Mouse (Mus musculus): Measurements from ENCODE around the gene BC028528.
A peak's percentile ranks its signal among the peaks of the same experiment; 100 is the strongest.
"Not testable (repeated sequence)": the region's sequence is repeated elsewhere in the genome, so short reads cannot be mapped to it uniquely, and the experiment has no call there.

BC028528 gene

DNA sequence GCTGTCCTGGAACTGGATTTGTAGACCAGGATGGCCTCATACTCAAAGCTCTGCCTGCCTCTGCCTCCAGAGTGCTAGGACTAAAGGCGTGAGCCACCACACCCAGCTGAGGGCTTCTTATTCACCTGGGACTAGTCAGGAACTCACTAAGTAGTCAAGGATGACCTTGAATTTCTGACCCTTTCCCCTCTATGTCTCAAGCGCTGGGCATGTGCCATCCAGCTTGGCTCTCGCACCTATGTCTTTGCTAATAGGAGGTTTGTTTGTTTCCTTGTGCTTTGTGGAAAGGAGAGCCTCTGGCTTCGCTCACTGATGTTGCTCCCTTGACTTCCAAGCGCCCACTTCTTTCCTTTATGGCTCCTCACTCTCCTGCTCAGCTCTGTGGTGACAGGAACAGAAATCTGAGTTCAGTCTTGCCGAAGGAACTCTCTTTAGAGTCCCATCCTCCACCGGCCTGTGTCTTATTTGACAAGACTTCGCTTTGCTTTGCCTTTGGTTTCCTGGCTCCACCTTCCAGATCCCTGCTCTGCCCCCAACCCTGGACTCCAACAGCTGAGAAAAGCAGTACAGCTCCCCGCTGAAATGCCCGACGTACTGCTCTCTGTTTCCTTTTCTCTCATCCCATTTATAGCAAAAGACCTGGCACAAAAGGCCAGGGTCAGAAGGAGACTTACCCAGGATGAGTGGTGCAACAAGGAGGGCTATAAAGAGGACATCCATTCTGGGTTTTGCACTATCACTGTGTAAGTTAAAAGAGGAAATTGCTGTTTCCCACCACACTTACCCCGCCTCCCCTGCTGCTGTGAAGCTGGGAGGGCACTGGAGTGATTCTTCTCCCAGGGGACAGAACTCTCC lies at the start of gene BC028528:
Gene BC028528, minus strand, starts transcription at position 795 of the 855 bp plus-strand sequence.
- DNase-seq, result peak; percentile 69 to 74

DNA sequence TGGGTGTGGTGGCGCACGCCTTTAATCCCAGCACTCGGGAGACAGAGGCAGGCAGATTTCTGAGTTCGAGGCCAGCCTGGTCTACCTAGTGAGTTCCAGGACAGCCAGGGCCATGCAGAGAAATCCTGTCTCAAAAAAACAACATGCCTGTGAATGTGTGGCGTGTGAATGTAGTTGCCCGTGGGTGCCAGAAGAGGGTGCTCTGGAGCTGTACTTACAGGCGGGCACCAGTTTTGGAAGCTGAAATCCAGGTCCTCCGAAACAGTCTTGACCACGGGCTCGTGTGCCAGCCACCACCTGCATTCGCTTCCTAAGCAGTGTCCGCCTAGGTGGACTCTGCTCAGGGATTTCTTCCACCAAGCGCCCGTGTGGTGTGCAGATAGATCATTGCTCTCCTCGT lies 47.0 kb upstream of the BC028528 start:
- DNase-seq, result no peak

DNA sequence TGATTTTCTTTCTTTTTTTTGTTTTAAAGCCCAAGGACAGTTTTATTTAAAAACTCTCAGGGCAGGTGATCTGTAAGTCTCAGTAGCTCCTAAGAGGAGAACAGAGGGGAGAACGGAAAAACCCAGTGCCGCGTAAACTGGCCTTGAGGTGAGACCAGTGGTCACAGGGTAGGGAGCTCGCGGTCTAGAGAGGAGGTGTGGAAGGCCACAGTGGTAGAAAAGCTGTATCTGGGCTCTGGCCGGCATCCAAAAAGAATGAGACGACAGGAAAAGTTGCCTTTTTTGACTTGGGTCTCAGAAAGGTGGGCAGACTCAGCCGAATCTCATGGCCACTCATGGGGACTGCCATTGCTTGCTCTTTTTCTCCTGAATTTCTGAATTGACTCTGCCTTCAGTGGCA lies 46.4 kb upstream of the BC028528 start:
- DNase-seq, result no peak

DNA sequence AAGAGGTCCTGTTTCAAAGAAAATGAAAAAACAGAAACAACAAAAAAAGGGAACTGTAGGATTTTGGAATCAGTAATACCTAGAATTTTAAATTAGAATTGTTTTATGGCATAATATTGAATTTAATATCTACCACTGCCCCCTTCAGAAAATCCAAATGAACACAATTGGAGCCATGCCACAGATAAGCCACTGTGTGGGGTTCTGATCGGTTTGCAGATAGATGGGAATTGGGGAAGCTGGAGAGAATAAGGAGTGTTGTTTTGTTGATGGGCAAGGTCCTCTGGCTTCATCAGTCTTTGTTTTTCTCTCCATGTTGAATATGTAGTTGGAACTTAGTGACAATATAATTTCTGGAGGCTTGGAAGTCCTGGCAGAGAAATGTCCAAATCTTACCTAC lies 42.6 kb upstream of the BC028528 start:
- DNase-seq, result no peak

DNA sequence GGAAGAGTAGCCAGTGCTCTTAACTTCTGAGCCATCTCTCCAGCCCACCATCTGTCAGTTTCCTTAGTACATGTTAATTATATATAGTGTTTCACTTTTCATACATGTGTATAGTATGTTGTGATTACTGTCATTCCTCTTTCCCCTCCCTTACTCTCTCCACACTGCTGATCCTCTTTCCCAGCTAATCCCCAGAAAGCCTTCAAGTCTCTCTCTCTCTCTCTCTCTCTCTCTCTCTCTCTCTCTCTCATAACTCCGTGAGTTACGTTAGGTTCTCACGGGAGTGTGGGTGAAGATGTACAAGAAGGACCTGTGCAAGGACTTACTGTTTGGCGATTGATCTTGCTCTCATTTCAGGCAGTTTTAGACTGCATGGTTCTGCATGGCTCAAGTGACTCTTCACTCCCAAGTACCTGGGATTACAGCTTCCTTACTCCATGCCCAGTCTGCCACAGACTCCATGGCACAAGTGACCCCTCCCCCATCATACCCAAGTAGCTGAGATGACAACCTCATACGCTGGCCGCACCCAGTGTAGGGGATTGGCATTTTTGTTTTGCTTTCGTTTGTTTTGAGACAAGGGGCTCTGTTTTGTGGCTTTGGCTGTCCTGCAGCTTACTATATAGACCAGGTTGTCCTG lies 41.4 kb upstream of the BC028528 start:
- DNase-seq, result peak in 1 of 2 experiments; percentile 60

DNA sequence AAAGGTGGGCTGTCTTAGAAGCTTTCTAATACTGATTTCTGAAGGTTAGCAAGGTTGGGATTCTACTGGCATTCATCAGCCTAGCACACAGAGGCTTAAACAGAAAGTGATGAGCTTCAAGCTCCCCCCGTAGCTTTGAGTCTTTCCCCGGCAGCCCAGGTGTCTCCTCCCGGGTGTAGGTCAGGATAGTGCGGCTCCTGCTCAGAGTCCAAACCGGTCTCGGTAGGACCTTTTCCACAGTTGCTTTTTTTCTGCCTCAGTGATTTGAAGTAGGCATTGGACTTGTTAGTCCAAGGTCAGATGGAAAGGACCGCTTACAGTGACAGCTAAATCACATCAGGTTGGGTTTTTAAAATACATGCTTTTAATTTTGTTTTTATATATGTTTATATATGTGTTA lies 40.8 kb upstream of the BC028528 start:
- DNase-seq, result no peak

DNA sequence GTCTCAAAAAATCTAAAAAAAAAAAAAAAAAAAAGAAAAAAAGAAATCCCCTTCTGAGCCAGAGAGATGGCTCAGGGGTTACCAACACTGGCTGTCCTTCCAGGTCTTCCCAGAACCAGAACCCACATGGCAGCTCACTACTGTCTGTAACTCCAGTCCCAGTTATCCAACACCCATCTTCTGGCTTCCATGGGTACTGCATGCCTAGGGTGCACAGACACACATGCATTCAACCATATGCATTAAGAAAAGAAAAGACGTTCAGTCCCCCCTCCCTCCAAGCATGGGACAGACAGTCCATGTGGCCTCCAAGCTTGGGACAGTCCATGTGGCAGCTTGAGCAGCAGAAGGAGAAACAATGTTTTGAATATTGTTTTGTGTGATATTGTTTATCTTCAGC lies 40.4 kb upstream of the BC028528 start:
- no peak for DNase-seq

DNA sequence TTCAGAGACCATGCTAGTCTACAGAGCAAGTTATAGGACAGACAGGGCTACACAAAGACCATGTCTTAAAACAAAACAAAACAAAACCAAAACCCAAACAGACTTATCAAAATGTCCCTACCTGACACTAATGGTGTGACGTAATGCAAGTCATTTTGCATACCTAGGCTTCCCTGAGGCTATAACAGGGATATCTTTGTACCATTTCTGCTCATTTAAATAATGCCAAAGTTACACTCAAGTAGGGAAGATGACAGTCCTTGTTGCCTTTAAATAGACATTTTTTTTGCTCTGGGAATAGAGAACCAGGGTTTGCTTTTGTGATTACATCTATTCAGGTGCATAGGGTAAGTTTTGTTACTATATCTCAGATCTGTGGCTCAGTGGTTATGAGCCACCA lies 39.7 kb upstream of the BC028528 start:
- no peak for DNase-seq

DNA sequence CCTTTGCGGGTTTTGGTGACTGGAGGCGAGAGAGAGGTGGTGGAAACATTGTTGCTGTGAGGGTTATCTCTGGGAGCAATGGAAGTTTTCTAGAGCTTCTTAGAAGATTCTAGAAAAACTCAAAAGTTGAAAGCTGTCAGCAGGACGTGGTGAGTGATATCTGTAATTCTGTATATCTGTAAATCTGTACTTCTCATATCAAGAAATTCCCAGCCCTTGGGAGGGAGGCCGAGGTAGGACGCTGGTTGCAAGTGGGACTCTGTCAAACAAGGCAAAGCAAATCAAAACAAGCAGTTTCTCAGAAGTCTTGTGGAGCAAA lies 38.6 kb upstream of the BC028528 start:
- no peak for DNase-seq

DNA sequence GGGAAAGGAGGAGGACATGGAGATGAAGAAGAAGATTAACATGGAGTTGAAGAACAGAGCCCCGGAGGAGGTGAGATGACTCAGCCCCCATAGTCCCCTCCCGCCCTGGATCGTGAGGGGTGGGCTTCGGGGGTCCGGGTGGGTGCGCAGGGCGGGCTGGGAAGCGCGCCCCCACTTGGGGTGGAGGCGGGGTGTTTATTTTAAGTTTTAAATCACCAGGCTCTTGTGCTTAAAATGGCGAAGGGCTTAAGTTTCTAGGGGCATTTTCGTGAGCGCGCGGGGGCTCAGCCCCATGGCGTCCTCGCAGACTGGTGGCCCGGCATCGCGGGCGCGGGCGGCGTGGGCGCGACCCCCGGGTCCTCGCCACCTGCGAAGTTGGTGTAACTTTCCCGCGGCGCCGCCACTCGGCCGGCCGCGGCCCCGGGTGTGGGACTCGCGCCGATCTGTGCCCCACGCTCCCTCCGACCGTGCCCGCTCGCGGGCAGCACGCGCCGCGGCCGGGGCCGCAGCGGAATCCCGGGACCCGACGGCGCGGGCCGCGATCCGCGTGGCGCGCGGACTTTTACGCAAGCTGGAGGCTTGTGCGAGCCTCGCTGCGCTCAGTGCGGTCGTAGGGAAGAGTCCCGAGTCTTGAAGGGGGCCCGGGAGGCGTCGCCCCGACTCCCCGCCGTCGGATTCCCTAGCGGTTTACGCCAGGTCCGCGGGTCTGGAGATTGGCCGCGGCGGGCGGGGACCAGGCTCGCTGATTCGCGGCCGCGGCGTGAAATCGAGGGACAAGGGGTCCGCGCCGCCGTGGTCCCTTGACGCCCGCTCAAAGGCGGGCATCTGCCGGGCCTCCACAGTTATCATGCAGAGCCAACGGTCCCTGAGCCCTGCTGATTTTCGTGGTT lies 38.0 kb upstream of the BC028528 start:
- peak; percentile 39 to 41 for DNase-seq

DNA sequence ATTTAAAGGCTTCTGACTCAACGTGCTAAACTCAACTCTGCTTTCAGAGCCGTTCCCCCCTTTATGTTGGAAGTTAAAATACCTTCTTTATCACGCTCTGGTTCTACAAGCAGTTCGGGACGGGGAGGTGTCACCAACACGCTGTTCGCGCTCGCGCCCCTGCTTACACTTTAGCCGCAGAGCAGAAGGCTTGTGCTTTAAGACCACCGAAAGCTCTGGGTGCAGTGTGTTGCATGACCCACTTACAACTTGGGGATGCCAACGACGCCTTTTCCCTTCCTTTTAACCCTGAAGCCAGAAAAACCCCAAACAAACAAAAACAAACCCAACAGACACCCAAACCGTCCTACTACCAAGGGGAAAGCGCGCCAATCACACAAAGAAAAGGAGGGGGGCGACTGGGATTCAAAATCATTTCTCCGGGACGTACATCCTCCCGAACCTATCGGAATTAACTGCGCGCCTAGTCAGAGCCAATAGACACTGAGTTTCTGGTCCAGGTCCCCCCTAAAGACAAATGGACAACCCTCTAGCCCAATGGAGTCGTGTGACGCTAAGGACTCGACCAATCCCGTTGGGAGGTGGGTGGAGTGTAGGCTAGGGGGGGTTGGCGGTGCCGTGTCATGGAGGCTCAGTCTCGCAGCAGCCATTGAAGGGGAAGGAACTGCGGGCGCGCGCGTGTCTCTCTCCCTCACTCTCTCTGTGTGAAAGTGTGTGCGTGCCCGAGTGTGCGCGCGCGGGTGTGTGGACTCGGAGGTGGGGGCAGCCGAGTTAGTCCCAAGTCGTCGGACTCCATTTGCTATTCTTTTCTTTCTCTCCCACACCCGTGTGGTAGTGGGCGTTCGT lies 37.1 kb upstream of the BC028528 start, which contains the start of gene Anp32e:
Gene Anp32e, plus strand, starts transcription at position 589 of the 846 bp plus-strand sequence.
- peak; percentile 98 for DNase-seq

DNA sequence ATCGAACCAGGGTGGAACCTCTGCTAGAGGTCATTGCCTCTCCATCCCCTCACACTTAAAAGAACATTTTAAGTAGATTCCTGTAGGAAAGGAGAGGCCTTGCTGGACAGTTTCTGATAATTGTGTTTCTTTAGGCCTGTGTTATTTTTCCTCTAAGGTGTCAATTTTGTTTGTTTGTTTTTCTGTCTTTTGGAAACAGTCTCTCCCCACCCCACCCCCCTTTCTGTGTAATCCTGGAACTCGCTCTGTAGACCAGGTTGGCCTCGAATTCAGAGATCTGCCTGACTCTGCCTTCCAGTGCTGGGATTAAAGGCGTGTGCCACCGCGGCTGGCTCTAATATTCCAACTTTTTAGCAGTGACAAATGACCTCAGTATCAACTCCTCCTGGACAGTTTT lies 36.5 kb upstream of the BC028528 start:
- DNase-seq, result no peak

DNA sequence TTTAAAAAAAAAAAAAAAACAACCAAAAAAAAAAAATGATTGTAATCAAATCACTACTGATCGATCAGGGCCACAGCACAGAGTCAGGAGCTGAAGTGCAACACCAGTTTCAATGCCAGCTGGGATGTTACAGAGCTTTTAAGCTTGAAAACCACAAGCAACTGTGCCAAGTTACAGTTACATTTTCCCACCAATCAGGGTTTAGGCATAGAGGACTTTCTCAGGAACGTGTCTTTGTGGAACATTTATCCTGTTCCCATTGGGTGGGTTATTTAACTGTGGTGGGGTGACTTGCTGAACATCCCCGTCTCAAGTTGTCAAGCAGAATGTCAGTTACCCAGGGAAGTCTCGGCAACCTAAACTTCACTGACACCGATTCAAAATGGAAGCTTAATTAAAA lies 33.3 kb upstream of the BC028528 start:
- no peak for DNase-seq

DNA sequence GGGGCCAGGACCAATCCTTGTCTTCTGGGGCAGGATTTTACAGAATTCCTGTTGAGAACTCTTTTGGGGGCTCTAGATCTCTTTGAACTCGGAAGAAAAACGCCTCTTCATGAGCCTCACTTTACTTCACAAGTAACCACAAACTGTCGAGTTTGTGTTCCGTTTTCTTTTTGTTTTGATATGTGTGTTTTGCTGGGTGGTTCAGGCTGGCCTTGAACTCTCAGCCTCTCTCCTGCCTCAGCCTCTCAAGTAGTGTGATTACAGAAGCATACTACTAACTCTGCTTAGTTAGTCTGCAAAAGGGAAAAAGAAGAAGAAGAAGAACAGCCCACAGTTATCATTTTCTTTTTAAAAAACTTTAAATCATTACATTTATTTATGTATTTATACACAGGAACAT lies 32.4 kb upstream of the BC028528 start:
- DNase-seq, result no peak

DNA sequence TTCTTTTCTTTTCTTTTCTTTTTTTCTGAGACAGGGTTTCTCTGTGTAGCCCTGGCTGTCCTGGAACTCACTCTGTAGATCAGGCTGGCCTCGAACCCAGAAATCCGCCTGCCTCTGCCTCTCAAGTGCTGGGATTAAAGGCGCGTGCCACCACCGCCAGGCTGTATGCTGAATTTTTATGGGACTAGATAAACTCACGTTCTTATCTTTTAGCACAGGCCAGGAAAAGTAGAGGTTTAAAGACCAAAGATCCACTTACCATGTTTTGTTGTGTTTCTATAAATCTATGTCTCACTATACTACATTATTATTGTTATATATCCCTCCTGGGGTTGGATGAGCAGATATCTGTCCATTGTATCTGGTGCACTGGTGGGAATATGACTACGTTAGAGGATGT lies 31.6 kb upstream of the BC028528 start:
- not testable (repeated sequence) for DNase-seq

DNA sequence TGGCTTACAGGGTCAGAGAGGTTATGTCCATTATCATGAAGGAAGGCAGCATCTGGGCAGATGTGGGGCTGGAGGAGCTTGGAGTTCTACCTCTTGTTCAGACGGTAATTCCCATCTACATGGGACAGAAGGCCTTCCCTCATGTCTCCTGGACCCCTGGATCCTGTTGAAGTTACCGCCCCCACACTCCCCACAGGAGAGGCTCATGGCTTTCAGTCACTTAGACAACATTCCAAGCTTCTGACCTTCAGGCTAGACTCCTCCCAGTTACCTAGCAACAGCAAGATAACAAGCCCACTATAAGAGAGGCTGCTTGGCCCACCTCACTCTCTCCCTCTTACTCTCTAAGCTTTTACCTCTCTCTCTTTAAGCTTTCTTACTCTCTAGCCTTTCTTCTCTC lies 28.7 kb upstream of the BC028528 start:
- not testable (repeated sequence) for DNase-seq

DNA sequence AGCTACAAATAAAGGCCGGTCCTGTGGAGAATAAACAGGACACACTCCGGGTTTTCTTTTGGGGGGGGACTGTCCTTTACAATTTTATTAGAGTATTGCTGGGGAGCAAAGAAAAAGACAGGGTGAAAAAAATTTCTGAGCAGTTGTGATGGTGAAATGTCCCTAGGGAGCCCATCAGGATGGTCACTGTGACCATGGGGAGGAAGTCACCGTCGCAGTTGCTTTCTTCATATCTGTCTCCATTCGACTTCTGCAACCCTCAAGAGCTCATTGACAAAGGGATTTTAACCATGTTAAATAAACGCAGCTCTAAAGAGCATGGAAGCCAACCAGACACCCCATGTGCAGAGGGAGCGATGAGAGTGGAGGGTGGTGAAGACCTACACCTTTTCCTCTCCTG lies 25.0 kb upstream of the BC028528 start:
- DNase-seq, result no peak

DNA sequence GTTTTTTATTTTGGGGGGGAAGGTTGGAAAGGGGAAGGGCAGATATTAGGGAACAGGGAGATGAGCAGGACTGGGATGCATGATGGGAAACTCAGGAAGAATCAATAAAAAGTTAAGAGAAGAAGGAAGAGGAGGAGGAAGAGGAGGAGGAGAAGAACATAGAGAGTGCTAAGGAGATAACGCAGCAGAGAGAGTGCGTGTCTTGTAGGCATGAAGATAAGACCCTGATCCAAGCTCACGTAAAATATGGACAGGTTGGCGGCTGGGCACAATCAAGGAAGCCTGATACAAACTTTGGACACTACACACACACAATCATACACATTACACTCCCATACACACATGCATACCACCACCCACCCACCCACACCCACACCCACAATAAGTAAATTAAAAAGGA lies 22.9 kb upstream of the BC028528 start:
- no peak for DNase-seq

DNA sequence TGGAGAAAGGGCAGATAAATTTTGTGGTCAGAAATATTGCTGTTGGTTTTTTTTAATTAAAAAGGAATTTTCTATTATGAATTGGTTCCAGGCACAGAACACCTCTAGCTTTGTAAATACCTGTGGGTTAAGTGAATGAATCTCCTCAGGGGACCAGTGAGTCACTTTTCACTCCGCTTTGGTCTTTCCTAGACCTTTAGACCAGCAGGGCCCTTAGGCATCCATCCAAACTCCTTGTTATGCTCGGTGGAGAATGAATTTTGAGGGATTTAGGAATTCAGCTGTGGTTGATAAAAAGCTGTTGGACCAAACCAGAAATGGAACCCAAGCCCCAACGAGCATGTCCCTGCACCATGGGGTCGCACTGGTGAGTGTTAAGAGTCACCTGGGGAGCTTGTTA lies 15.8 kb upstream of the BC028528 start:
- DNase-seq, result no peak

DNA sequence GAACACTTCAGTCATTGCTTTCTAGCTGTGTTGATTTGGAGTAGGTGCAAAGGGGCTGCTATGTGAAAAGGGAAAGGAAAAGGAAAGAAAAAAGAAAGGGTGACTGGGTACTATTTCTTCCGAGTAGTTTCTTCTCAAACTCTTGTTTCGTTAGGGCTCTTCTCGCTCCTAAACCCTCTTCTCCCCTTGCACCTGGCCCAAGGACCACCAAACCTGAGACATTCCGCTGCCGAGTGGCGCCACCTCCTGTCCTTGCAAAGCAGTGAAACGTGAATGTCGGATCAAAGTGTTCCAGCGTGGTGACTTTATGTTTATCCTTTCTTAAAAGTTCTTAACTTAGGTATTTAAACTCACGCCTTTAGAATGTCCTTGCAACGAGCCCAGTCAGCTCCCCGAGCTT lies 15.1 kb upstream of the BC028528 start:
- peak in 1 of 2 experiments; percentile 56 for DNase-seq

DNA sequence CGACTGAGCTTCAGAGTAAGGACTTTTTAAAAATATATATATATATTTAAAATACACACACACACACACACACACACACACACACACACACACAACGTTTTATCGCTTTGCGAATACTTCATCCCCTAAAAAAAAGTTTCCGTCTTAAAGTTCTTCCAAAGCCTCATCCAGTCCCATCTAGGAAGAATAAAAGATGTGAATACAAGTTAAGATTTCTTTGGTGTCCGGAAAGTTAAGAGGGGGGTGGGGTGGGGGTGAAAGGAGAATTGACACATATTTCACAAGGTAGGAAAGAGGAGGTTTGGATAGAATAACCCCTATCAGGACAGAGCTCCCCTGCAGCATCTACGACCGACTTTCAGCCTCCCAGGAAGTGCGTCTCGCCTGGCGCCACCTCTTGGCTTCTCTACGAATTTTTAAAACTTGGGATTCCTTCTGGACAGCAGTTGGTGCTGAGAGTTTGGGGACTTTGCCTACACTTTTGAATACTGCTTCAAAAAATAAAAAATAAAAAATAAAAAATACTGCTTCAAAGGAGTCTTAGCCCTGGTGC lies 14.2 kb upstream of the BC028528 start:
- peak; percentile 55 to 67 for DNase-seq

All from lung, adult 18-20 months (tissue).